Mouse (Mus musculus): ENCODE measurements around the gene Tmeff2. TPM values are rescaled to one million over a fixed set of nuclear protein-coding genes. Genes with fewer than 3 reads are reported as not detected.

Gene Tmeff2
- polyA plus RNA-seq, 1 experiment = 0.31 TPM

DNA sequence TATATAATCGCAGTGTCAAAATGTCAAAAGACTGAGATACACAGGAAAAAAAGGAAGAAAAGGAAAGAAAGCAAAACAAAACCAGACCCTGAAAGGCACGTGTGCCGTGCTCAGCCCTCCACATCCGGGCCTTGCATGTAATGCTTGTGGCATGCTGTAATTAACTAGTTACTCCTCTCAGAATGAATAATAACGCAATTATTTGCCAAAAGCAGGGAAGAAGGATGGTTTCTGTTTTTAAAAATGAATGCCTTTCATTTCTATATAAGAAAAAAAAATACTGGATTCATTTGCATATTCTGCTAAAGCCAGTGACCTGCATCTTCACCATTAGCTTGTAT, 225.9 kb downstream of the Tmeff2 start:
- TF ChIP-seq EP300 (IDR thresholded peaks at IDR 0.05; ENCODE audit: insufficient read depth, low read depth, low read length) (no peak), CTCF (IDR thresholded peaks at IDR 0.05; ENCODE audit: low read depth, low read length) (no peak), POLR2A (IDR thresholded peaks at IDR 0.05; ENCODE audit: insufficient read depth, low read length) (no peak)
- Histone ChIP-seq H3K27ac (ENCODE audit: insufficient read depth, low read length) (no peak overlapping the region), H3K4me1 (ENCODE audit: control insufficient read depth, insufficient read depth, low read length) (no peaks in the 10 kb centered on the region), H3K9me3 (replicated peaks; ENCODE audit: control insufficient read depth, insufficient read depth, low read length, poor library complexity, severe bottlenecking) (no peaks in the 10 kb centered on the region), H3K36me3 (ENCODE audit: control insufficient read depth, insufficient read depth, low read length, poor library complexity, severe bottlenecking) (no peaks in the 10 kb centered on the region), H3K27me3 (ENCODE audit: control insufficient read depth, insufficient read depth, low read length, poor library complexity, severe bottlenecking) (no peaks in the 10 kb centered on the region), H3K9ac (ENCODE audit: low read depth, poor library complexity, severe bottlenecking) (no peak overlapping the region), H3K4me3 (ENCODE audit: low read depth, low read length) (no peak overlapping the region)

DNA sequence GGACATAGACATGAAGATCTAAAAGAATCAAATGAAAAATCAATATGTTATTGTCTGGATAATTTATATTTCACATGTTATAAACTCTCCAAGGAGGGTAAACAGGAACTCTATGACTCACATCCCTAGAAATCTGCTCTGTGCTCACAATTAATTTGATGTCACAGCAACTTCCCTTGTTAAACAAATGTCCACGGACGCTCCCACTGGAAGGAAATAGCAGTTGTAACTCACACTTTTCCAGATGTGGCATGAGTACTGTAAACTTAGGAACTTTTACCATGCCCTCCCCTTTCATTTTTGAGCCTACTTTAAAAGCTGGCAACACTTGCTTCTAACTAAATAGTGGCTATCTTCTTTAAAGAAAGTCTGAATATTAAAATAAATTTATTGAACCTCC, 236.3 kb downstream of the Tmeff2 start:
- Histone ChIP-seq H3K27me3 (ENCODE audit: control insufficient read depth, insufficient read depth, low read length, poor library complexity, severe bottlenecking) (no peaks in the 10 kb centered on the region), H3K4me3 (ENCODE audit: low read depth, low read length) (no peak overlapping the region), H3K36me3 (ENCODE audit: control insufficient read depth, insufficient read depth, low read length, poor library complexity, severe bottlenecking) (no peaks in the 10 kb centered on the region), H3K9me3 (replicated peaks; ENCODE audit: control insufficient read depth, insufficient read depth, low read length, poor library complexity, severe bottlenecking) (no peaks in the 10 kb centered on the region), H3K9ac (ENCODE audit: low read depth, poor library complexity, severe bottlenecking) (no peak overlapping the region), H3K27ac (ENCODE audit: insufficient read depth, low read length) (no peak overlapping the region), H3K4me1 (ENCODE audit: control insufficient read depth, insufficient read depth, low read length) (no peaks in the 10 kb centered on the region)
- no peak for TF ChIP-seq POLR2A (IDR thresholded peaks at IDR 0.05; ENCODE audit: insufficient read depth, low read length)
- no peak for TF ChIP-seq EP300 (IDR thresholded peaks at IDR 0.05; ENCODE audit: insufficient read depth, low read depth, low read length)
- TF ChIP-seq CTCF (IDR thresholded peaks at IDR 0.05; ENCODE audit: low read depth, low read length) = no peak

DNA sequence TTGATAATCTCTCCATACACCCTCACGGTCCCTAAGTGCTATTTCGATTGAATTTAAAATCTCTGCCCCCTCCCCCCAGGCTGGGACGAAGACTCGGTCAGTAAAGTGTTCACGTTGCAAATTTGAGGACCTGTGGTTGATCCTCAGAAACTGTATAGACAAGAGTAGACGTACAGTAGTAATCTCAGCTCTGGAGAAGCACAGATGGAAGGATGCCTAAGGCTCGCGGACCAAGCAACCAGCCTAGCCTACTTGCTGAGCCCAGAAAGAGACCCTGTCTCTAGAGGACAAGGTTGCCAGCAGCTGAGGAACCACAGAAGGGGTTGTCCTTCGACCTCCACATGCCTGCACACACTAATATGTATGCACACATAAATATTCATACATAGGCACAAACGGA, 239.2 kb downstream of the Tmeff2 start:
- no peak overlapping the region for H3K27ac ChIP-seq (ENCODE audit: insufficient read depth, low read length)
- H3K9me3 ChIP-seq (replicated peaks; ENCODE audit: control insufficient read depth, insufficient read depth, low read length, poor library complexity, severe bottlenecking) = no peaks in the 10 kb centered on the region
- no peaks in the 10 kb centered on the region for H3K4me1 ChIP-seq (ENCODE audit: control insufficient read depth, insufficient read depth, low read length)
- no peaks in the 10 kb centered on the region for H3K36me3 ChIP-seq (ENCODE audit: control insufficient read depth, insufficient read depth, low read length, poor library complexity, severe bottlenecking)
- TF ChIP-seq EP300 (IDR thresholded peaks at IDR 0.05; ENCODE audit: insufficient read depth, low read depth, low read length) = no peak
- no peak for TF ChIP-seq POLR2A (IDR thresholded peaks at IDR 0.05; ENCODE audit: insufficient read depth, low read length)
- no peak for TF ChIP-seq CTCF (IDR thresholded peaks at IDR 0.05; ENCODE audit: low read depth, low read length)
- H3K27me3 ChIP-seq (ENCODE audit: control insufficient read depth, insufficient read depth, low read length, poor library complexity, severe bottlenecking) = no peaks in the 10 kb centered on the region
- H3K9ac ChIP-seq (ENCODE audit: low read depth, poor library complexity, severe bottlenecking) = no peak overlapping the region
- no peak overlapping the region for H3K4me3 ChIP-seq (ENCODE audit: low read depth, low read length)

DNA sequence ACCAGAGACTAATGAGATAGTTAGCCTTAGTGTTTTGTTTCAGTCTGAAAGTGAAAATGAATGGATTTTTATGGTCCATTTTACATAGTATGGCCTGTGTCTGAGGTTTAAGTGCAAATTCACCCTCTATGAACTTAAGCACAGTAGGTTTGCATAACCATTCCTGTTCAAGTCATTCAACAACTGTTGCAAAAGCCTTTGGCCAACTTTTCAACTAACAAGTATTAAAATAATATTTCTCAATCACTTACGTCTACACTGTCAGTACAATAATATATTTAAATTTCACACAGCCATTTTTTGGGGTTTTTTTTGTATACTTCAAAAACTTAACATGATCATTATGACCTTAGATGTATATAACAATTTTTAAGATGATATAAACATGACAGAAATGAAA, 240.9 kb downstream of the Tmeff2 start:
- Histone ChIP-seq H3K9me3 (replicated peaks; ENCODE audit: control insufficient read depth, insufficient read depth, low read length, poor library complexity, severe bottlenecking) (no peaks in the 10 kb centered on the region), H3K27me3 (ENCODE audit: control insufficient read depth, insufficient read depth, low read length, poor library complexity, severe bottlenecking) (no peaks in the 10 kb centered on the region), H3K4me1 (ENCODE audit: control insufficient read depth, insufficient read depth, low read length) (no peaks in the 10 kb centered on the region), H3K9ac (ENCODE audit: low read depth, poor library complexity, severe bottlenecking) (no peak overlapping the region), H3K36me3 (ENCODE audit: control insufficient read depth, insufficient read depth, low read length, poor library complexity, severe bottlenecking) (no peaks in the 10 kb centered on the region), H3K27ac (ENCODE audit: insufficient read depth, low read length) (no peak overlapping the region), H3K4me3 (ENCODE audit: low read depth, low read length) (no peak overlapping the region)
- no peak for TF ChIP-seq EP300 (IDR thresholded peaks at IDR 0.05; ENCODE audit: insufficient read depth, low read depth, low read length)
- no peak for TF ChIP-seq CTCF (IDR thresholded peaks at IDR 0.05; ENCODE audit: low read depth, low read length)
- no peak for TF ChIP-seq POLR2A (IDR thresholded peaks at IDR 0.05; ENCODE audit: insufficient read depth, low read length)

DNA sequence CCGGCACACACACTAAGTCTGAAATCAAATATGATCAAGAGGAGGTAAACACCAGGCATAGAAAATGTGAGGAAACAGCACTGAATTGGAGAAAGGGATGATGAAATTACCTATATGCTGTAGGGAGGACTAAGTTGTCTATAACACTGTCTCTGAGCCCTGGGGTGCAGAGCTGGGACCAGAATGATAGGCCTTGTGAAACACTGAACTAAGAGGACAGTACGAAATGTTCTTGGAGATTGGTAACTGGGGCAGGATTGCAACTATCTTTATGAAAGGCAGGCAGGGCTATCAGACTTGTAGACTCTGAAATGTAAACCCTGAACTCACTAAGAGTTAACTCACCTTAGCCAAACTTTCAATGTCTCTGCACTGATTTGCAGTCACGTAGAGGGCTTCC, 242.3 kb downstream of the Tmeff2 start:
- TF ChIP-seq CTCF (IDR thresholded peaks at IDR 0.05; ENCODE audit: low read depth, low read length) (no peak), POLR2A (IDR thresholded peaks at IDR 0.05; ENCODE audit: insufficient read depth, low read length) (no peak), EP300 (IDR thresholded peaks at IDR 0.05; ENCODE audit: insufficient read depth, low read depth, low read length) (no peak)
- Histone ChIP-seq H3K27ac (ENCODE audit: insufficient read depth, low read length) (no peak overlapping the region), H3K36me3 (ENCODE audit: control insufficient read depth, insufficient read depth, low read length, poor library complexity, severe bottlenecking) (no peaks in the 10 kb centered on the region), H3K4me3 (ENCODE audit: low read depth, low read length) (no peak overlapping the region), H3K9ac (ENCODE audit: low read depth, poor library complexity, severe bottlenecking) (no peak overlapping the region), H3K27me3 (ENCODE audit: control insufficient read depth, insufficient read depth, low read length, poor library complexity, severe bottlenecking) (no peaks in the 10 kb centered on the region), H3K9me3 (replicated peaks; ENCODE audit: control insufficient read depth, insufficient read depth, low read length, poor library complexity, severe bottlenecking) (no peaks in the 10 kb centered on the region), H3K4me1 (ENCODE audit: control insufficient read depth, insufficient read depth, low read length) (no peaks in the 10 kb centered on the region)

DNA sequence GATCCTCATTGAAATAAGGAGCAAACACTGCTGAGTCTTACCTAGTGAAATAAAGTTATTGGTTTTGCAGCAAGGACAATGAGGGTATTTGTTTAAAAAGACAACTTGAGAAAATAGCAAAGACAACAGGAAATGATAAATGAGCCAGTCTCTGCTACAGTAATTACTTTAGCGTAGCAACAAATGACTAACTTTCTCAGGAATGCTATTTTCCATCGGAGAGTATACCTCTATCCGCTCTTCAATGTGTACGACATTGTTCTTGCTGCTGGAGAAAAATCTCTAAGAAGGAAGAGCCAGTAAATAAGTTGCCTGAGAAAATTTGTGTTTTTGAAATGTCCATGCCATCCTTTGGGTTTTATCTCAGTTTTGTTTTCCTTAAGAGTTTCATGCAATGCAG, 245.2 kb downstream of the Tmeff2 start:
- TF ChIP-seq CTCF (IDR thresholded peaks at IDR 0.05; ENCODE audit: low read depth, low read length) = no peak
- TF ChIP-seq POLR2A (IDR thresholded peaks at IDR 0.05; ENCODE audit: insufficient read depth, low read length) = no peak
- no peak for TF ChIP-seq EP300 (IDR thresholded peaks at IDR 0.05; ENCODE audit: insufficient read depth, low read depth, low read length)
- no peak overlapping the region for H3K9ac ChIP-seq (ENCODE audit: low read depth, poor library complexity, severe bottlenecking)
- H3K4me1 ChIP-seq (ENCODE audit: control insufficient read depth, insufficient read depth, low read length) = no peaks in the 10 kb centered on the region
- no peak overlapping the region for H3K27ac ChIP-seq (ENCODE audit: insufficient read depth, low read length)
- H3K27me3 ChIP-seq (ENCODE audit: control insufficient read depth, insufficient read depth, low read length, poor library complexity, severe bottlenecking) = no peaks in the 10 kb centered on the region
- no peaks in the 10 kb centered on the region for H3K36me3 ChIP-seq (ENCODE audit: control insufficient read depth, insufficient read depth, low read length, poor library complexity, severe bottlenecking)
- no peak overlapping the region for H3K4me3 ChIP-seq (ENCODE audit: low read depth, low read length)
- H3K9me3 ChIP-seq (replicated peaks; ENCODE audit: control insufficient read depth, insufficient read depth, low read length, poor library complexity, severe bottlenecking) = no peaks in the 10 kb centered on the region
